Mouse (Mus musculus) spleen, adult 2 months (tissue): ENCODE measurements around the gene Blcap. TPM values are rescaled to one million over a fixed set of nuclear protein-coding genes. Genes with fewer than 3 reads are reported as not detected.

Experiments
- DNase-seq, 2 experiments: peaks; one replicate each; pipeline versions ENCODE4 v3.0.0 to v3.0.0-alpha.2; 2012 to 2021; ENCODE audit warnings: low spot score in 2 of 2, low read depth in 1 of 2
- H3K27ac ChIP-seq: fragments of 200-500 bp; 2 replicates; pipeline ENCODE4 v1.5.1; 2012; ENCODE audit warnings: low read length, inconsistent platforms; ENCODE audit not compliant: insufficient read depth
- H3K27me3 ChIP-seq: fragments of 200-500 bp; 2 replicates; pipeline ENCODE4 v1.6.1; 2012; ENCODE audit warnings: mild to moderate bottlenecking, moderate library complexity, low read length, inconsistent platforms; ENCODE audit not compliant: control insufficient read depth, insufficient read depth
- H3K36me3 ChIP-seq: fragments of 200-500 bp; 2 replicates; pipeline ENCODE4 v1.6.1; 2012; ENCODE audit warnings: mild to moderate bottlenecking, low read length, inconsistent platforms; ENCODE audit not compliant: control insufficient read depth, insufficient read depth
- H3K4me1 ChIP-seq: fragments of 200-500 bp; 2 replicates; pipeline ENCODE4 v1.6.1; 2011; ENCODE audit warnings: inconsistent platforms; ENCODE audit not compliant: control insufficient read depth, insufficient read depth, insufficient read length
- H3K4me3 ChIP-seq: fragments of 200-500 bp; 2 replicates; pipeline ENCODE4 v1.5.1; 2011; ENCODE audit warnings: mild to moderate bottlenecking, inconsistent platforms; ENCODE audit not compliant: insufficient read depth, insufficient read length; ENCODE audit errors: extremely low read depth
- CTCF ChIP-seq: fragments of 200-500 bp; IDR thresholded peaks from 2 replicates; pipeline ENCODE4 v1.5.1; 2011; ENCODE audit warnings: mild to moderate bottlenecking, inconsistent platforms; ENCODE audit not compliant: insufficient read depth, insufficient read length, insufficient replicate concordance; ENCODE audit errors: extremely low read depth
- POLR2A ChIP-seq: fragments of 200-500 bp; IDR thresholded peaks from 2 replicates; pipeline ENCODE4 v1.6.1; 2011; ENCODE audit warnings: low read depth, low read length, inconsistent platforms
- WGBS: fragments of 180-500 bp; shearing (Covaris S2); methylation state at CpG from one replicate; pipeline ENCODE4 v1.1.7; 2018; 5-methylcytosine and 5-hydroxymethylcytosine counted together
- polyA plus RNA-seq: library from polyadenylated mRNA; depleted of rRNA; stranded (reverse); fragments of >200 nt; gene quantifications from 2 replicates; pipeline ENCODE4 v1.2.3, GENCODE M21; 2012

The Blcap gene
- polyA plus RNA-seq, 1 experiment, result 18.7 TPM

DNA sequence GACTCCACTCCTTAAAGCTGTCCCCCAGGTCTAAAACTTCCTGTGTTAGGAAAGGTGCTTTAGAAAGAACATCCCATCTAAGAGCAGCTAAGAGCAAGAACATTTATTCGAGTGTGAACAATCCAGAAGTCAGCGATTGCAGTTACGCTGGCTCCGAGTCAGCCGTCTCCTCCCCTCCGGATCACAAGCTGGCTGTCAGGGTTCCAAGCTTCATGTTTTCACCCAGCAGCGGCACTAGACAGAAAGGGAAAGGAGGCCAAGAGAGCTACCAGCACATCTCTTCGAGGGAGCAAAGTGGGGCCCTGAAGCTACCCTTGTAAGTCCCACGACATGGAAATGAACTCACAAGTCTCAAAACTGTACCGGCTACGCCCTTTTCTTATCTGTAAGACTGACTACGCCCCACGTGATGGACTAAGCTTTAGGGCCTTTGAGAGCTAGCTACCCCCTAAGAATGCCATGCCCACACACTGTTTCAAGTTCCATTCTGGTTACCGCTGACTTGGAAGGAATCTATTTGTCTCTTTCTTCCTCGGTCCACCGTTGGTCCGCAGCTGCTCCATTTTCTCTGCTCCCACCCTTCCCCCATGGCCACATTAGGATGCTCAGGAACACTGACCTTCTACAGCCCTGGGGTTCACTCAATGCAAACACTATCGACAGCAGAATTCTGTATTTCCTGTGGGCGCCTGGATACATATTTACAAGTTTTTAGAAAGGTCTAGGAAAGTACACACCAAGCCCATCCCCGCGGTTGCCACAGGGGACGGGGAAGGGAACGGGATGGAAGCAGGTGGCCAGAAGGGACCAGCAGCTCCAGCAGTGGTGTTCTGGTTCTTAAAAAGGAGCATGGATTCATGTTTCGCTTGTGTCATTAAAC, 30.8 kb downstream of the Blcap start:
- Histone ChIP-seq H3K4me1 (no peaks in the 10 kb centered on the region), H3K27me3 (no peaks in the 10 kb centered on the region), H3K27ac (no peak overlapping the region), H3K4me3 (no peak overlapping the region), H3K36me3 (no peaks in the 10 kb centered on the region)
- TF ChIP-seq CTCF (no peak), POLR2A (no peak)
- no peak for DNase-seq
- WGBS, result 90% methylated on average over 24 of the region's 24 CpGs

DNA sequence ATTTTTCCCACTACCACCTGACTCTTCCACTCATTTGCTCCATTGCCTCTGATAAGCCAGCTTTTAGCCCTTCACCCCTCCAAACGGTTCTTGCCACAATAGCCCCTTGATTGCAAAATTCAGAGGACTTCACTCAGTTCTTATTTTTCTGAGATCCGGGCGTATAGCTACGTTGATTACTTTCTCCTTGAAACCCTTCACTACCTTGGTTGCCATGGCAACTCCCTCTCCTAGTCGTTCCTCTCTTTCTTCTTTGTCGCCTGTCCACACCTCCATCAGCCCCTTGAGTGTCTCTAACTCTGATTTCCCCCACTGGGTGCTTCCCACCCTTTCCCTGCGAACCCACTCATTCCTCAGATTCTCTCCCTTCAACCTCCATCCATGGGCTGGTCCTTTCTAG, 34.0 kb downstream of the Blcap start:
- no peaks in the 10 kb centered on the region for H3K4me1 ChIP-seq
- 31% methylated on average over 7 of the region's 7 CpGs for WGBS
- TF ChIP-seq CTCF (no peak), POLR2A (no peak)

DNA sequence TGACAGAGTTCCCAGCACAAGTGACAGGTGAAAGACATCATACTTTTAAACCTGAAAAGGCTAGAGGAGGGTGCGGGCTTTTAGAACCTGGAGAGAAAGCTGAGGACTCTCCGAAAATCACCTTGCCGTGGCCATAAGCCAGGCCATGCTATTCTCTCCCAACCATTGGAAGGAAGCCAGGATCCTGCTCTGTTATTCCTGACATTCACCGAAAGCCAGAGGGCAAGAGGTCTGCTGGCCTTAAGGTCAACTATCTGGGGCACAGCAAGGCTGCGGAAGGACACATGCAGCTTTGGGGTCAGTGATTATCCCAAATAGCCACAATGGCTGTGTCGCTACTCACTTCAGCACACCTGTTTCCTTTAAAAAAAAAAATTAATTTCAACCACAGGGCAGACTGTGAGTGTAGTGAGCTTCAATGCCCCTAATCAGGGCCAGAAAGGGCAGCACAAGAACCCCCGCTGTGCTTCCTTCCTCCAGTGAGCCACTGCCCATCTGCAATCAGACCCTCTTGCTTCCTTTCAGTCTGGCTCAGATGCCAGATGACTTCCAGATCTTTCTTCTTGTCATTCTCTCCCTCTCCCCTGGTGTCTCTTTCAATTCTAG, 34.5 kb downstream of the Blcap start:
- Histone ChIP-seq H3K36me3 (no peaks in the 10 kb centered on the region), H3K27ac (no peak overlapping the region), H3K27me3 (no peaks in the 10 kb centered on the region), H3K4me1 (no peaks in the 10 kb centered on the region), H3K4me3 (no peak overlapping the region)
- no peak for DNase-seq
- no peak for TF ChIP-seq POLR2A
- TF ChIP-seq CTCF, result no peak
- 61% methylated on average over 7 of the region's 7 CpGs for WGBS

More for the DNA sequence above, 34.0 kb downstream of the Blcap start:
- H3K27ac ChIP-seq, result no peak overlapping the region
- DNase-seq, result no peak
- H3K4me3 ChIP-seq, result no peak overlapping the region
- H3K27me3 ChIP-seq, result no peaks in the 10 kb centered on the region
- no peaks in the 10 kb centered on the region for H3K36me3 ChIP-seq

DNA sequence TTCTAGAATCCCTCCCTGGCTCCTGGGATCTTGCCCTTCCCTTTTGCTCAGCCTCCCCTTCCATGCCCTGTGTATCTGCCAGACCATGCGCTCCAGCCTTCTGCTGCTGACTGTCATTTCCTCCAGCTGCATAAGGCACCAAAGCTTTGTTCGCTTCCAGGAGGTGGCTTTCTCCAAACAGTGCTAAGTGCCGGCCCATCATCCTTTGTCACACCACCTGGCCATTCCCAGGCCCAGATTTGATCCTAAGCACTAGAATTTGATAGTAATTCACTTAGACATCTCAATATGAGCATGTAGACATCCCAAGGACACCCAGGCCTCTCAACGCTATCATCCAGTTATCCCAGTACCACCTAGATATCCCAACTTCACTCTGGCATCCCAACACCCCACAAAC, 36.9 kb downstream of the Blcap start:
- WGBS, result 88% methylated on average over 4 of the region's 4 CpGs
- H3K27me3 ChIP-seq, result no peaks in the 10 kb centered on the region
- DNase-seq, result no peak

DNA sequence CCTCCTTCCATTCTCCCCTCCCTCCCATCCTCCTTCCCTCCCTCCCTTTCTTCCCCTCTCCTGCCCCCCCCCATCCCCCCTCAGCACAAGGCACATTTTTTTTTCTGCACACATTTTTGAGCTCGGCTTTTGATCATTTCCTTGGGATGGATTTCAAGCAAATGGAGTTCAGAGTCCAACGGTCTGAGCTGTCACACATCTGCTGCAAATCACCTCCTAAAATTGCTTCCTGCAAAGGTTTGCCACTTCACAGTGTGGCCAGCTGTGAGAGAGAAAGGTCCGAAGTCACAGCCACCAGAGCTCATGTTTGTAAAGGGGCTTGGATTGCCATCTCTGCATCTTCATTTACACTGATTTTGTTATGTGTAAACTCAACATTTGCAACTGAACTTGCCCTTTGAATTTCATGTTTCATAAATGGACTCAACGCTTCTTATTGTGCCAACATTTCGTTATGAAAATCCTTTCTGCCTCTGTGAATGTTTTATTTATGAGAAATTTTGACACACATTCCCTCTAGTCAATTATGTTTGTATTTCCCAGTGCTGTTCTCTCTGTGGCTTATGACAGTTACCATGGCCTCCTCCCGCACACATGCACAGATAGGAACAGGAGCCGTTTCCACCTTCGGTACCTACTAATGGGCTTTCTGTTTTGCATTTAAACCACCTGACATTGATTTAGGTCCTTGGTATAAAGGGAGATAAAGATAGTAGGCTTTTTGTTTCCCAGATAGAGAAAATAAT, 39.2 kb downstream of the Blcap start:
- Histone ChIP-seq H3K27me3 (no peaks in the 10 kb centered on the region), H3K4me1 (no peaks in the 10 kb centered on the region), H3K27ac (no peak overlapping the region), H3K36me3 (no peaks in the 10 kb centered on the region), H3K4me3 (no peak overlapping the region)
- DNase-seq, result no peak
- 66% methylated on average over 8 of the region's 8 CpGs for WGBS
- no peak for TF ChIP-seq POLR2A
- no peak for TF ChIP-seq CTCF

More for the DNA sequence above, 36.9 kb downstream of the Blcap start:
- Histone ChIP-seq H3K4me3 (no peak overlapping the region), H3K4me1 (no peaks in the 10 kb centered on the region), H3K27ac (no peak overlapping the region), H3K36me3 (no peaks in the 10 kb centered on the region)
- TF ChIP-seq CTCF (no peak), POLR2A (no peak)

DNA sequence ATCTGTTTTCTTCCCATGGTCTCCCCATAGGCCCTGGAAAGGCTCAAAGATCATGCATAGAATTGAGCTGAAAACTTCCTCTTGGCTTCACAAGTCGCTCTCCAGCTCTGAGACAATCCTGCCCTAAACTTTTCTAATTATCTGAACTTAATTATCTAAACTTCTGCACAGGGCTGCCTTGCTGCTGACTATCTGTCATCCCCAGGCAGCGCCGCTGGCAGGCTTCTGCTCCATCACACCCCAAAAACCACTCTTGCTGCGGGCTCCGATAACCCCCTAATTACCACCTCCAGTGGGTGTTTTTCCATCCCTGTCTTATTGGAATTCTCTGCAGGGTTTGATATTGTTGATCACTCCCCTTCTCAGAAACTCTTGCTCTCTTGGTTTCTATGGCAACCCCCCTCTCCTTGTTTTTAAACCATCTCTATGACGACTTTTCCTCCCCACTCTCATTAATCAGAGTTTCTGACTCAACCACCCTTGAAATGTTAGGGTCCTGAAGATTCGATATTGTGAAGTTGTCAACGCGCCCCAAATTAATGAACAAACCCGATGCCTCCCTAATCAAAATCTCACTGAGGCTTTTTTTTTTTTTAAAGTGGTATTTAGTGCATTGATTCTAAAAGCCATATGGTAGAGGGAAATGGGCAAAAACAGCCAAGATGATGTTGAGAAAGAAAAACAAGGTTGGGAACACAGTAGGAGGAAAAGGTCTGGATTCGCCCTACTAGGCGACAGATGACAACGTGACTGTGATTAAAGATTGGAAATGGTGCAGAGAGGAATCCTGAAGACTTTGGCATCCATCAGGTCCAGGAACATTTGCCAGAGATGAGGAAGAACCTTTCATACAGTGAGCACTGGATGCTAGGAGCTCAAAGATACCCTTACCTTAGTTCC, 40.8 kb downstream of the Blcap start:
- WGBS, result 79% methylated on average over 13 of the region's 13 CpGs
- TF ChIP-seq CTCF (no peak), POLR2A (no peak)

More for the DNA sequence above, 40.8 kb downstream of the Blcap start:
- Histone ChIP-seq H3K36me3 (no peaks in the 10 kb centered on the region), H3K27me3 (no peaks in the 10 kb centered on the region), H3K4me3 (no peak overlapping the region), H3K27ac (no peak overlapping the region), H3K4me1 (no peaks in the 10 kb centered on the region)
- no peak for DNase-seq
